Mouse (Mus musculus): ENCODE results near the gene Pam.

DNA sequence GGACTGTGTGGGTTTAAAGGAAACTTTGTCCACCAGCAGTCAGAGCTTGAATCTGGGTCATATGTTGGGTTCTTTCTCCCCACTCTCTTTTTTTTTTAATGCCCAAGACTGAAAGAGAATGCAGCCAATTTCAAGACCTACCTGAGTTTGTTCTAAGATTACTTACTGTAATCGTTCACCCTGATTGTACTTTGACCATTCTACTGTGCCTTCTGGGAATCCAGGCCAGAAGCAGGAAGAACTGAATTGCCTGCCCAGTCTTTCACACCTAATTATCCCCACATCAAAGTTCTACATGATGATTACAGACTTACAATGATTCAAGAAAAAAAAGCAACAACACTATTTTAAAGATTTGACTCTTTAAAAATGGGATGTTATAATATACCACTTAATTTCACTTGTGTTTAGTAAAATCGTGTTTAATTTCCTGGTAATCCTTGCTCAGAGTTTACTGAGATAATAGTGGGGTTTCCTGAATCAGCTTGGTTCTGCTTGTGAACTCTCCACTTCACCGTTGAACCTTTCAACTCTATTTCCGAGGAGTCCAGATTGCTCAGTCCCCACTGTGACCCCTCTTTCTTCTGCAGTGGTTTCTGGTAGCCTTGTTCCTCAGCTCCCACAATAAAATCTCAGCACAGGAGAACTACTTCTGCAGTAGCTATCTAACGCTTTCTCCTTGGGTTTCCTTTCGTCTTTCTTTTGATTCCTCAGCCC lies 69.4 kb downstream of the Pam start:
- no peak for TF ChIP-seq CTCF (IDR thresholded peaks at IDR 0.05; ENCODE audit: borderline replicate concordance, insufficient read depth, low read depth, low read length)
- no peak for TF ChIP-seq POLR2A (IDR thresholded peaks at IDR 0.05; ENCODE audit: borderline replicate concordance, insufficient read depth, low read length)

All from cerebellum, adult 2 months (tissue).